Mouse (Mus musculus): ENCODE data around the gene Dcbld2.

DNA sequence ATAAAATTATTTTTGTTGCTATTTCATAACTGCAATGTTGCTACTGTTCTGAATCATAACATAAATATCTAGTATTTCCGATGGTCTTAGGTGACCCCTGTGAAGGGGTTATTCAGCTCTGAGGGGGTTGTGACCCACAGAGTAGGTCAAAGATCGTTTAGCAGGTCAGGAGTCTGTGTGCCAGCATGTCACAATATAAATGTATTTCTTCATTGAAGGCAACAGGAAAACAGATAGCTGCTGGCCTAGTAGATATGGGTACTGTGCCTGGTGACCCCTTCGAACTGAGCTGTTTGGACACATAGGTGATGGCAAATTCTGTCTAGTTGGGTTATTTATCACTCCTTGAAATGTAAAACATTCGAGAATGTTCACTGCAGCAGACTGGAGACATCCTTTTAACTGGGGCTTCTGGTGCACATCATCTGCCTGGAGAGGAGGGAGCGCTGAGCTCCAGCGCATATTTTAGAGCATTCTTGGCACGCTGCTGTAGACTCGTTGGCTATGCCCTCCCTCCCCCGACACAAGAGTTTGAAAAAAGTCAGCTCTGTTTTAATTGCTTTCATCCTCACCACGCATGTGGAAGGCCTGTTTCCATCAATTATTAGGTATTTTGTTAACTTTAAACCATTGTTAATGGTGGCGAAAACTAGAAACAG lies 13.6 kb downstream of the Dcbld2 start:
- TF ChIP-seq CTCF (conservative IDR thresholded peaks at IDR 0.05; ENCODE audit: low read length) (no peak), NANOG (IDR thresholded peaks at IDR 0.05; ENCODE audit: borderline replicate concordance, low read length) (no peak)

Data from E14TG2a.4 (cell line).